Mouse (Mus musculus): ENCODE measurements around the gene Copg1.

DNA sequence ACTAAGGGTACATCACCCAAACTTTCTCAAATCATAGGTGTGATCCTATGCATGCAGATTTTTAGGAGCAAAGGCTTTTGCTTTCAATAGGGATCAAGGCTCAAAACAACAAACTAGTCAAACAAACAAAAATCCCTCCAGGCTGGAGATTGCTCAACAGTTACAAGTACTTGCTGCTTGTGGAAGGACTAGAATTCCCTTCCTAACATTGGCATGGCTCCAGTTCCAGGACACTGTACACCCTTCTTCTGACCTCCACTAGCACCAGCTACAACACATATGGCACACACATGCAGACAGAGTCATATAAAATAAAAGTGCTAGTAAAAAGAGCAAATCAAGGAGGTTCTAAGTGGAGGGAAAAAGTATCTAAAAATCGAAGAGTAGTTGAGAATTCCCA is 40.8 kb upstream of the Copg1 start:
- TF ChIP-seq POLR2A (IDR thresholded peaks at IDR 0.05; ENCODE audit: insufficient read depth, low read depth, low read length) (no peak), CTCF (IDR thresholded peaks at IDR 0.05) (no peak), EP300 (IDR thresholded peaks at IDR 0.05; ENCODE audit: insufficient read depth, low read depth, low read length) (no peak)
